Mouse (Mus musculus): Measurements from ENCODE around the gene Klf14.

DNA sequence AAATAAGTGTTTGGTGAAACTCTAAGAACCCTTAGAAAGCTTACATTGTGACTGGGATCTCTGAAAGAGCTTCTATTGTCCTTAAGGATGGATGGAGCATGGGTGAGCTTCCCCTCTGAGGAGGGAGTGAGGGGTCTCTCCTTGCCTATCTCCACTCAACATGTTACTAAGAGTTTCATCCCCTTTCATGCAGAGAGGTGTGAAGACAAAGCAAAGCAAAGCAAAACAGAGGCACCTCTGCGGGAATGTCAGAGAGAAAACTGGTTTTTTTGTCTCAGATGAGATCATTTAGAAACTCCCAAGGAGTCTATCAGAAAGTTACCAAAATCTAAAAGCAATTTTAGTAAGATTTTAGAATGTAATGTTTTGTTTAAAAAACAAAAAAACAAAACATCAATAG, 13.2 kb upstream of the Klf14 start:
- no peak for TF ChIP-seq CTCF (IDR thresholded peaks at IDR 0.05; ENCODE audit: control insufficient read depth, insufficient read depth, low read length)
- TF ChIP-seq POLR2A (IDR thresholded peaks at IDR 0.05; ENCODE audit: borderline replicate concordance, control insufficient read depth, low read depth, low read length), result no peak

Measured in bone marrow, adult 2 months (tissue).